Mouse (Mus musculus): ENCODE measurements around the gene Cox10. TPM values are rescaled to one million over a fixed set of nuclear protein-coding genes. Genes with fewer than 3 reads are reported as not detected.

Gene Cox10
- total and polyA plus RNA-seq, 2 experiments from 2014 or later = 14.3 to 31.0 TPM

- no peaks in the 10 kb centered on the region for H3K36me3 ChIP-seq (ENCODE audit: insufficient read depth)
- no peak overlapping the region for H3K4me2 ChIP-seq (ENCODE audit: low read depth)
- no peak overlapping the region for H3K4me3 ChIP-seq (ENCODE audit: low read depth, low read length)
- no peak overlapping the region for H3K9ac ChIP-seq
- 12% methylated on average over 9 of the region's 9 CpGs for WGBS
- ATAC-seq (peak; percentile 93), DNase-seq (peak; percentile 69)
- H3K27ac ChIP-seq (ENCODE audit: low read depth, low read length) = 0 out of 2 replicates have a peak overlapping the region, but pooled peaks have one; percentile 45
- no peaks in the 10 kb centered on the region for H3K9me3 ChIP-seq (ENCODE audit: low read length)
- H3K4me1 ChIP-seq (ENCODE audit: insufficient read depth) = no peaks in the 10 kb centered on the region
- H3K27me3 ChIP-seq (ENCODE audit: insufficient read depth, low read length) = no peaks in the 10 kb centered on the region
- no peak for TF ChIP-seq CTCF (IDR thresholded peaks at IDR 0.05; ENCODE audit: low read depth)
These were observed 27.9 kb downstream of the Cox10 start for GRCm38 (mm10) chr11:64051195-64051968.

GRCm38 (mm10) chr11:64047432-64047831 is 31.8 kb downstream of the Cox10 start:
- ATAC-seq = no peak
- H3K27me3 ChIP-seq (ENCODE audit: insufficient read depth, low read length) = no peaks in the 10 kb centered on the region
- no peak overlapping the region for H3K27ac ChIP-seq (ENCODE audit: low read depth, low read length)
- H3K4me2 ChIP-seq (ENCODE audit: low read depth) = no peak overlapping the region
- no peak overlapping the region for H3K4me3 ChIP-seq (ENCODE audit: low read depth, low read length)
- no peaks in the 10 kb centered on the region for H3K36me3 ChIP-seq (ENCODE audit: insufficient read depth)
- no peak overlapping the region for H3K9ac ChIP-seq
- 91% methylated on average over 13 of the region's 13 CpGs for WGBS
- H3K4me1 ChIP-seq (ENCODE audit: insufficient read depth) = no peaks in the 10 kb centered on the region
- no peaks in the 10 kb centered on the region for H3K9me3 ChIP-seq (ENCODE audit: low read length)
- DNase-seq = no peak
- TF ChIP-seq CTCF (IDR thresholded peaks at IDR 0.05; ENCODE audit: low read depth) = no peak

- DNase-seq = no peak
- no peak for ATAC-seq
- 95% methylated on average over 4 of the region's 4 CpGs for WGBS
- Histone ChIP-seq H3K4me1 (ENCODE audit: insufficient read depth) (no peaks in the 10 kb centered on the region), H3K36me3 (ENCODE audit: insufficient read depth) (no peaks in the 10 kb centered on the region), H3K27ac (ENCODE audit: low read depth, low read length) (no peak overlapping the region), H3K9ac (no peak overlapping the region), H3K4me2 (ENCODE audit: low read depth) (no peak overlapping the region), H3K4me3 (ENCODE audit: low read depth, low read length) (no peak overlapping the region), H3K9me3 (ENCODE audit: low read length) (no peaks in the 10 kb centered on the region), H3K27me3 (ENCODE audit: insufficient read depth, low read length) (no peaks in the 10 kb centered on the region)
- no peak for TF ChIP-seq CTCF (IDR thresholded peaks at IDR 0.05; ENCODE audit: low read depth)
These were observed 34.2 kb downstream of the Cox10 start for GRCm38 (mm10) chr11:64045041-64045440.

- no peak for TF ChIP-seq CTCF (IDR thresholded peaks at IDR 0.05; ENCODE audit: low read depth)
- WGBS = 71% methylated on average over 3 of the region's 3 CpGs
- Histone ChIP-seq H3K9me3 (ENCODE audit: low read length) (no peaks in the 10 kb centered on the region), H3K27ac (ENCODE audit: low read depth, low read length) (no peak overlapping the region), H3K9ac (no peak overlapping the region), H3K27me3 (ENCODE audit: insufficient read depth, low read length) (no peaks in the 10 kb centered on the region), H3K36me3 (ENCODE audit: insufficient read depth) (no peaks in the 10 kb centered on the region), H3K4me3 (ENCODE audit: low read depth, low read length) (no peak overlapping the region), H3K4me2 (ENCODE audit: low read depth) (no peak overlapping the region), H3K4me1 (ENCODE audit: insufficient read depth) (no peaks in the 10 kb centered on the region)
- ATAC-seq (no peak), DNase-seq (no peak)
These were observed 35.2 kb downstream of the Cox10 start for GRCm38 (mm10) chr11:64044024-64044423.

DNA sequence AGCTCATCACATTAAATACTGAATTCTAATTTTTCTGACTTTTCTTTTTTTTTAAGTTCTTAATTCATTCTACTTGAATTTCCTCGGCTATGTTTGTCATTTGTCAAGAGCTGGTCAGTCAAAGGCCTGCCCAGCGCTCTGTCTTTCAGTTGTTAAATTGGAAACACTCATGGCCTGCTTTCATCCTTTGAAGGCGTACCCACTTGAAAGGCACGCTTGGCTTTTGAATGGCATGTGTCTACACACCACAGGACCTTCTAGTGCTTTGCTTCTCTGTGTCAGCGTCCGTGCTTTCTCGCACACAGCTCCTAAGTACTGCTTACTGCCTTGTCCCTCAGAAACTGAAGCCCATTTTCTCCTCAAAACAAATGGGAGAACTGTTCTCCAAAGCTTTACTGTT is 38.0 kb downstream of the Cox10 start:
- Histone ChIP-seq H3K27ac (ENCODE audit: low read depth, low read length) (no peak overlapping the region), H3K4me1 (ENCODE audit: insufficient read depth) (no peaks in the 10 kb centered on the region), H3K9ac (no peak overlapping the region), H3K9me3 (ENCODE audit: low read length) (no peaks in the 10 kb centered on the region), H3K27me3 (ENCODE audit: insufficient read depth, low read length) (no peaks in the 10 kb centered on the region), H3K4me3 (ENCODE audit: low read depth, low read length) (no peak overlapping the region), H3K36me3 (ENCODE audit: insufficient read depth) (no peaks in the 10 kb centered on the region), H3K4me2 (ENCODE audit: low read depth) (no peak overlapping the region)
- no peak for TF ChIP-seq CTCF (IDR thresholded peaks at IDR 0.05; ENCODE audit: low read depth)
- no peak for ATAC-seq
- DNase-seq = no peak
- WGBS = 45% methylated on average over 7 of the region's 7 CpGs

DNA sequence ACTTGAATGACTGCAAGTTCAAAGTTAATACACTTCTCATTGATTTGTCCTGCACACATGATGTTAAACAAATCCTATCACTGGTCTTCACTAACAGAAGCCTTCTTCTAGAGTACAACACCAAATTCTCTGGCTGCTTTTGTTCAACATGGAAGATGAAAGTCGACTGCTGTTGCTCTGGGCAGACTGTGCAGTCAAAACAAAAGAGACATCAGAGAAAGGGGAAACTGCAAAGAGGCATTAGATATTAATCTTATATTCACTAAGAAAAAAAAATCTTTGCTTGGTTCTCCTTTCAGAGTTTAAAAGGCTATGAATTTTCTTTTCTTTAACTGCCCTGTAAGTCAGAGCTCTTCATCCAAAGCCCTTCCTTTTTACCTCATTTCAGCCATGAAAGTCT is 39.7 kb downstream of the Cox10 start:
- no peak for TF ChIP-seq CTCF (IDR thresholded peaks at IDR 0.05; ENCODE audit: low read depth)
- WGBS = 24% methylated on average over 1 of the region's 1 CpGs
- no peak for DNase-seq
- no peak for ATAC-seq
- Histone ChIP-seq H3K4me3 (ENCODE audit: low read depth, low read length) (no peak overlapping the region), H3K36me3 (ENCODE audit: insufficient read depth) (no peaks in the 10 kb centered on the region), H3K9me3 (ENCODE audit: low read length) (no peaks in the 10 kb centered on the region), H3K27ac (ENCODE audit: low read depth, low read length) (no peak overlapping the region), H3K9ac (no peak overlapping the region), H3K4me2 (ENCODE audit: low read depth) (no peak overlapping the region), H3K27me3 (ENCODE audit: insufficient read depth, low read length) (no peaks in the 10 kb centered on the region), H3K4me1 (ENCODE audit: insufficient read depth) (no peaks in the 10 kb centered on the region)

- DNase-seq (no peak), ATAC-seq (no peak)
- TF ChIP-seq CTCF (IDR thresholded peaks at IDR 0.05; ENCODE audit: low read depth) = no peak
- 79% methylated on average over 15 of the region's 15 CpGs for WGBS
- H3K27me3 ChIP-seq (ENCODE audit: insufficient read depth, low read length) = no peaks in the 10 kb centered on the region
- no peak overlapping the region for H3K27ac ChIP-seq (ENCODE audit: low read depth, low read length)
- H3K4me3 ChIP-seq (ENCODE audit: low read depth, low read length) = no peak overlapping the region
- H3K4me1 ChIP-seq (ENCODE audit: insufficient read depth) = no peaks in the 10 kb centered on the region
- no peaks in the 10 kb centered on the region for H3K9me3 ChIP-seq (ENCODE audit: low read length)
- H3K9ac ChIP-seq = no peak overlapping the region
- no peaks in the 10 kb centered on the region for H3K36me3 ChIP-seq (ENCODE audit: insufficient read depth)
- H3K4me2 ChIP-seq (ENCODE audit: low read depth) = no peak overlapping the region
These were observed 41.7 kb downstream of the Cox10 start for GRCm38 (mm10) chr11:64037471-64038125.
